Mouse (Mus musculus) olfactory bulb, adult 2 months (tissue): ENCODE measurements around the gene Snd1.

Experiments
- CTCF ChIP-seq: fragments of 200-500 bp; IDR thresholded peaks from 2 replicates; pipeline ENCODE4 v1.5.1; 2012; ENCODE audit warnings: low read depth, mild to moderate bottlenecking, low read length, moderate library complexity; ENCODE audit not compliant: insufficient read depth
- POLR2A ChIP-seq: fragments of 200-500 bp; IDR thresholded peaks from 2 replicates; pipeline ENCODE4 v1.6.1; 2012; ENCODE audit warnings: mild to moderate bottlenecking, low read depth, low read length, moderate library complexity; ENCODE audit not compliant: insufficient read depth

DNA sequence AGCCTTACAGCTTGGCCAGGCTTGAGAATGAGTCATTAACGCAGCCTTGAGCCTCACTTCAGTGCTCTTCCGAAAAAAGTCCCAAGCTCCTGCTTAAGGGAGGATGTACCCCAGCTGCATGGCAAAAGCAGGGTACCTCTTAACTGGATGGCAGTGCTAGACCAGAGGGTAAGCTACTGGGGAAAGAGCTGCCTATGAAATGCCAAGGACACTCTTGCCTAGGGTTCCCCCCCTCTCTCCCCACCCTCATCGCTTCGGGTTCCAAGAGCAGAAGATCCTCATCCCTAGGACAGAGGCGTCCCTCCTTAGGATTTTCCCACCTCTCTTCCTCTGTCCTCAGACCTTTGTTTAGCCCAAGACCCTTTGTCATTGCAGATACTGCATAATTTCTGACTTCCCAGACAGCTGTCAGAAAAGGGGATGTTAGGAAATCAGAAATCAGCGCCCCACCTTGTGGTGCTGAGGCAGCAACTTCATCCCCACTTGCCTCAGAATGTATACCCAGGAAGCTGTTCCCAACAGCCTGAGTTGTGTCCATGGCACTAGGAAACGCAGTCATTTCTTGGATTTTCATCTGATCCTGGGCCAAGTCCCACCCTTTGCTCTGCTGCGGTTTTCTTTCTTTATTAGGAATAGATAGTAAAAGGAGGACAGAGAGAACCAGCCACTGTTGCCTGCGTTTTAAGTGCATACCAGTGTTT is 351.9 kb downstream of the Snd1 start:
- TF ChIP-seq POLR2A (no peak), CTCF (no peak)
